Mouse (Mus musculus): ENCODE data around the gene Haspin.

Gene Haspin

DNA sequence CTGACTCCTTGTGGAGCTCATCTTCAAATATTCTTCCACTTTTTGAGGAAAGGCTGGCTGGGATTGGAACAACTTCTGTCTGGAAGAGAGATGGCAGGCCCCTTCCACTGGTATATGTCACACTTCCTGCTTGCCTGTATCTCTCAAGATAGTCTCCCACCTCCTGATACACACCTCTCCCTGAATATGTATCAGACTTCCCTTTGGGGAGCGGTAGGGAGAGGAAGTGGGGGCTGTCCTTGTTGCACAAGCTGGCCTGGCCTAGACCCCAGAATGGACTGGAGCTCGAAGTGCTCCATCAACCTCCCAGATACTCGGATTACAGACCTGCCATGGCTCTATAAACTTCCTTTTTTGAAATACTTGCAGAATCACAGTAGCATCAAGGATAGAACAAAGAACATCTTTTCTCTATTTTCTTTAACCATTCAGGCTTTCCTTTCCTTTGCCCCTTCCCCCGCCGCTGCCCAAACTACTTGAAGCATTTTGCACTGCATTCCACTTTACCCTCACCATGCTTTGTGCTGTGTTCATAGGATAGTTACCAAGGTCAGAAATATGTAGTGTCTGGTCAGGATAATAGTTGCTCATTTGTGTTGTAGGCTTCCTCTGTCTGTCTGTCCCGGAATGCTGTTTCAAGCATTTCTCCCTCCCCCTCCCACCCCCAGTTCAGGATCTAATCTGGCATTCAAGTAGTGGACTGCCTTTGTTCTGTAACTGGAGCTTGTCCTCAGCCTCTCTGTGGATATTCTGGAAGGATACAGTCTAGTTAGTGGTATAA lies 50.2 kb downstream of the Haspin start:
- CTCF ChIA-PET, result no interaction called here

All from spleen, embryonic (tissue).